Mouse (Mus musculus) ES-Bruce4 (cell line): ENCODE data around the gene Dlgap1.

Experiments
- CTCF ChIP-seq: IDR thresholded peaks from one replicate; pipeline ENCODE4 v1.8.1; 2011; ENCODE audit warnings: low read depth, low read length
- EP300 ChIP-seq: IDR thresholded peaks from 2 replicates; pipeline ENCODE4 v1.6.1; 2011; ENCODE audit warnings: low read depth, low read length; ENCODE audit not compliant: insufficient read depth

GRCm38 (mm10) chr17:70491575-70491974 is 522.7 kb downstream of the Dlgap1 start:
- no peak for TF ChIP-seq EP300
- no peak for TF ChIP-seq CTCF
